Mouse (Mus musculus): ENCODE data around the gene Bcl2l11. TPM values are rescaled to one million over a fixed set of nuclear protein-coding genes. Genes with fewer than 3 reads are reported as not detected.

Bcl2l11 gene
- polyA plus RNA-seq, 1 experiment from 2014 or later: 8.6 TPM

DNA sequence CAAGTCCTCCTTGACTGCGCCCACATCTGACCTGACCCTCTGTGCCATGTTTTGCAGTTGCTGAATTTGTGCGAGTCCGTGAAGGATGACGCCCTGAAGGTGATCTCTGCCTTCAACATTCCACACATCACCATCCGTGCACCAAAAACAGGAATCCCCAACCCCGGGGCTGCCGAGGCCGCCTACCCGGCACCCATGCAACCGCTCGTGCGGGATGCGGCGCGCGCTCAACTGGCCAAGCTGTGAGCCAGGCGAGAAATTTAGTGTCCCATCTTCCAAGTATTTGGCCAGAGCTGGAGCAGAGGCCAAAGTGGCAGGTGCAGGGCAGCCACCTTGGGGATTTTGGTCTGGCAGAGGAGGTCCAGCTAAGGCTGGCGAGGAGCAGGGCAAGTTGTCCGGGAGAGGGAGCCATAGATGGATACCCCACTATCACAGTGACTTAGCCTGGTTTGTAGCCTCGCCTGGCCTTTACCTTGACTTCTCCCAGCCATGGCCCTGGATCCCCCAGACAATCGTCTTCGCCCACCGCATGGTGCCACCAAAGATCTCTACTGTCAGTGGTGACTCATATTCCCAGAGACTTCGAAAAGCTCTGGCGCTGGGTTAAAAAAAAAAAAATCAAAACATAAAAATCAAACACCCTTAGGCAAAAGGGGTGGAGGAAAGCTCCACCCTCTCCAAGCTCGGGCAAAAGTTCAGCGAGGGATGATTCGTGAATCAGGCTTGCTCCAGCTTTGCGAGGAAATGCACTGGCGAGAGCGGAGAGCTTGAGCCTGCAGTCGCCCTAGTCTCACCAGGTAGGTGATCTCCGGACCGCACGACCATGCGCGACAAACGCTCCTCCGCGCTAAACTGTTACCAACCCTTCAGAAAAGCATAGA is 2.7 kb upstream of the Bcl2l11 start:
- H3K4me1 ChIP-seq (ENCODE audit: control insufficient read depth, insufficient read depth, low read depth, low read length): peaks cover 34% of the 10 kb centered on the region
- H3K4me2 ChIP-seq (ENCODE audit: low read length): peak overlapping the region; percentile 100
- peak overlapping the region; percentile 20; the same call in 1 of the 2 replicates for H3K9ac ChIP-seq (ENCODE audit: low read depth, low read length)
- no peaks in the 10 kb centered on the region for H3K9me3 ChIP-seq (ENCODE audit: control insufficient read depth, low read length)
- no peaks in the 10 kb centered on the region for H3K36me3 ChIP-seq (ENCODE audit: control insufficient read depth, insufficient read depth, low read length)
- 2% methylated on average over 40 of the region's 40 CpGs for WGBS
- H3K27me3 ChIP-seq (replicated peaks; ENCODE audit: control insufficient read depth, insufficient read depth, low read length): peaks cover 7% of the 10 kb centered on the region
- peak overlapping the region; percentile 71 for H3K4me3 ChIP-seq (ENCODE audit: low read length)
- ATAC-seq: no peak
- H3K27ac ChIP-seq (ENCODE audit: low read depth, low read length): no peak overlapping the region

GRCm38 (mm10) chr2:128123921-128124683 is 1.7 kb upstream of the Bcl2l11 start:
- Histone ChIP-seq H3K27me3 (replicated peaks; ENCODE audit: control insufficient read depth, insufficient read depth, low read length) (peaks cover 7% of the 10 kb centered on the region), H3K9me3 (ENCODE audit: control insufficient read depth, low read length) (no peaks in the 10 kb centered on the region), H3K4me2 (ENCODE audit: low read length) (peak overlapping the region; percentile 100), H3K27ac (ENCODE audit: low read depth, low read length) (no peak overlapping the region), H3K4me3 (ENCODE audit: low read length) (peak overlapping the region; percentile 71), H3K4me1 (ENCODE audit: control insufficient read depth, insufficient read depth, low read depth, low read length) (peaks cover 42% of the 10 kb centered on the region), H3K9ac (ENCODE audit: low read depth, low read length) (peak overlapping the region; percentile 23; the same call in 1 of the 2 replicates), H3K36me3 (ENCODE audit: control insufficient read depth, insufficient read depth, low read length) (no peaks in the 10 kb centered on the region)
- WGBS: 2% methylated on average over 23 of the region's 23 CpGs
- ATAC-seq: no peak

GRCm38 (mm10) chr2:128124693-128125092 is 1.1 kb upstream of the Bcl2l11 start:
- no peak for ATAC-seq
- H3K9ac ChIP-seq (ENCODE audit: low read depth, low read length): no peak overlapping the region; the same call in 1 of the 2 replicates
- no peaks in the 10 kb centered on the region for H3K36me3 ChIP-seq (ENCODE audit: control insufficient read depth, insufficient read depth, low read length)
- peaks cover 7% of the 10 kb centered on the region for H3K27me3 ChIP-seq (replicated peaks; ENCODE audit: control insufficient read depth, insufficient read depth, low read length)
- H3K4me1 ChIP-seq (ENCODE audit: control insufficient read depth, insufficient read depth, low read depth, low read length): peaks cover 42% of the 10 kb centered on the region
- H3K4me3 ChIP-seq (ENCODE audit: low read length): peak overlapping the region; percentile 71
- H3K4me2 ChIP-seq (ENCODE audit: low read length): peak overlapping the region; percentile 100
- H3K27ac ChIP-seq (ENCODE audit: low read depth, low read length): no peak overlapping the region
- WGBS: 8% methylated on average over 15 of the region's 15 CpGs
- H3K9me3 ChIP-seq (ENCODE audit: control insufficient read depth, low read length): no peaks in the 10 kb centered on the region

DNA sequence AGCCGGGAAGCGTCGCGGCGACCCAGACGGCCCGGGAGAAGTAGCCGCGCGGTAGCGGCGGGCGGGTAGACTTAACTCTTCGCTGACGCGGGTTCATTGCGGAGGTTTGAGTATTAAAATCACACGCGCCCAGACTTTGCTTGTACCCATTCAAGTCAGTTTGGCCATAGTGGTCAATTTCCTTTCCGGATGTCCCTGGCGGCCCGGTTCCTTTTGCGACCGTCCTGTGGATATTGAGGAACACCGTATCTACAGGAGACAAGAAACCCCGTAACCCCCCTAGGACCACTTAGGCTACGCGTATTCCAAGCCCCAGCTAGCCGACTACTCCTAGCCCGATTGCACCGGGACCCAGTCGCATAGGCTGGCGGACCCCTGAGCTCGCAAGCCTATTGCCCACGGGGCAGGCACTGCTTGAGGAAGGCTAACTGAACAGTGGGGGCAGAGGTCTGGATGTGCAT is 783 bp downstream of the Bcl2l11 start:
- no peak for ATAC-seq
- peak overlapping the region; percentile 74 for H3K9ac ChIP-seq (ENCODE audit: low read depth, low read length)
- peak overlapping the region; percentile 100 for H3K4me2 ChIP-seq (ENCODE audit: low read length)
- peaks cover 7% of the 10 kb centered on the region for H3K27me3 ChIP-seq (replicated peaks; ENCODE audit: control insufficient read depth, insufficient read depth, low read length)
- peak overlapping the region; percentile 71 for H3K4me3 ChIP-seq (ENCODE audit: low read length)
- H3K4me1 ChIP-seq (ENCODE audit: control insufficient read depth, insufficient read depth, low read depth, low read length): peaks cover 42% of the 10 kb centered on the region
- H3K9me3 ChIP-seq (ENCODE audit: control insufficient read depth, low read length): no peaks in the 10 kb centered on the region
- H3K27ac ChIP-seq (ENCODE audit: low read depth, low read length): peak overlapping the region; percentile 54; the same call in 1 of the 2 replicates
- WGBS: under 1% methylated on average over 35 of the region's 35 CpGs
- no peaks in the 10 kb centered on the region for H3K36me3 ChIP-seq (ENCODE audit: control insufficient read depth, insufficient read depth, low read length)

DNA sequence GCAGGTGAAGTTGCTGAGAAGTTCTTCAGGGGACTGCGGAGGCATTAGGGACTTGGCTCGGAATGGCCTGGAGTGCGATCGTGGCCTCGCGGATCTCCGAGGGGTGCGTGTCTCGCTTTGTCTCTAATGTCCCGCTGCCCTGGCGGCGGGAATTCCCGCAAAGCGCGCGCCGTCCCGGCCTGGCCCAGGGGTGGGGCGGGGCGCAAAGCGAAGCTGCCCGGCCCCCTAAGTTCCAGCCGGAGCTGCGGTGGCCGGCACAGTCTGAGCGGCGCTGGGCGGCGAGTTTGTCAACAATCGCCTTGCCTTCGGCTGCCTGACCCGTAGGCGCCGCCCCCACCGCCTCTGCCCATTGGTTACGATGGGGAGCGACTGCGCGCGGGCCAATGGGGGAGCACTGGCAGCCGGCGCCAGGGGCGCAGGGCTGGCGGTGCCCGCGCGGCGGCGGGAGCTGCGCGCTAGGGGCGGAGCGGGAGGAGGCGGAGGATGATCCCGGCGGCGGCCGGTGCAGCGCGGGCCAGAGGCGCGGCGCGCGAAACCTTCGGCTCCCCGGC is 1.4 kb downstream of the Bcl2l11 start:
- Histone ChIP-seq H3K4me2 (ENCODE audit: low read length) (peak overlapping the region; percentile 100), H3K36me3 (ENCODE audit: control insufficient read depth, insufficient read depth, low read length) (no peaks in the 10 kb centered on the region), H3K9ac (ENCODE audit: low read depth, low read length) (peak overlapping the region; percentile 74), H3K4me3 (ENCODE audit: low read length) (peak overlapping the region; percentile 71), H3K9me3 (ENCODE audit: control insufficient read depth, low read length) (no peaks in the 10 kb centered on the region), H3K27me3 (replicated peaks; ENCODE audit: control insufficient read depth, insufficient read depth, low read length) (peaks cover 7% of the 10 kb centered on the region), H3K4me1 (ENCODE audit: control insufficient read depth, insufficient read depth, low read depth, low read length) (peaks cover 42% of the 10 kb centered on the region), H3K27ac (ENCODE audit: low read depth, low read length) (peak overlapping the region; percentile 83)
- peak; percentile 92 for ATAC-seq
- 0% methylated on average over 39 of the region's 67 CpGs for WGBS

- Histone ChIP-seq H3K9me3 (ENCODE audit: control insufficient read depth, low read length) (no peaks in the 10 kb centered on the region), H3K9ac (ENCODE audit: low read depth, low read length) (peak overlapping the region; percentile 74), H3K4me1 (ENCODE audit: control insufficient read depth, insufficient read depth, low read depth, low read length) (peaks cover 40% of the 10 kb centered on the region), H3K36me3 (ENCODE audit: control insufficient read depth, insufficient read depth, low read length) (no peaks in the 10 kb centered on the region), H3K27ac (ENCODE audit: low read depth, low read length) (peak overlapping the region; percentile 83), H3K4me2 (ENCODE audit: low read length) (peak overlapping the region; percentile 100), H3K27me3 (replicated peaks; ENCODE audit: control insufficient read depth, insufficient read depth, low read length) (peaks cover 7% of the 10 kb centered on the region), H3K4me3 (ENCODE audit: low read length) (peak overlapping the region; percentile 71)
- WGBS: 0% methylated on average over 45 of the region's 48 CpGs
- peak; percentile 28 for ATAC-seq
Measured at GRCm38 (mm10) chr2:128127691-128128292, 2.0 kb downstream of the Bcl2l11 start.

- H3K4me3 ChIP-seq (ENCODE audit: low read length): peak overlapping the region; percentile 71
- no peak overlapping the region for H3K27ac ChIP-seq (ENCODE audit: low read depth, low read length)
- peaks cover 5% of the 10 kb centered on the region for H3K27me3 ChIP-seq (replicated peaks; ENCODE audit: control insufficient read depth, insufficient read depth, low read length)
- H3K36me3 ChIP-seq (ENCODE audit: control insufficient read depth, insufficient read depth, low read length): no peaks in the 10 kb centered on the region
- H3K9me3 ChIP-seq (ENCODE audit: control insufficient read depth, low read length): no peaks in the 10 kb centered on the region
- WGBS: 23% methylated on average over 10 of the region's 10 CpGs
- peaks cover 32% of the 10 kb centered on the region for H3K4me1 ChIP-seq (ENCODE audit: control insufficient read depth, insufficient read depth, low read depth, low read length)
- H3K4me2 ChIP-seq (ENCODE audit: low read length): peak overlapping the region; percentile 100
- H3K9ac ChIP-seq (ENCODE audit: low read depth, low read length): peak overlapping the region; percentile 50
- ATAC-seq: no peak
Measured at GRCm38 (mm10) chr2:128128532-128128931, 2.7 kb downstream of the Bcl2l11 start.

- ATAC-seq: no peak
- no peaks in the 10 kb centered on the region for H3K9me3 ChIP-seq (ENCODE audit: control insufficient read depth, low read length)
- no peak overlapping the region for H3K27ac ChIP-seq (ENCODE audit: low read depth, low read length)
- peaks cover 13% of the 10 kb centered on the region for H3K4me1 ChIP-seq (ENCODE audit: control insufficient read depth, insufficient read depth, low read depth, low read length)
- H3K9ac ChIP-seq (ENCODE audit: low read depth, low read length): no peak overlapping the region
- no peak overlapping the region for H3K4me3 ChIP-seq (ENCODE audit: low read length)
- no peaks in the 10 kb centered on the region for H3K36me3 ChIP-seq (ENCODE audit: control insufficient read depth, insufficient read depth, low read length)
- H3K27me3 ChIP-seq (replicated peaks; ENCODE audit: control insufficient read depth, insufficient read depth, low read length): no peaks in the 10 kb centered on the region
- WGBS: 85% methylated on average over 11 of the region's 11 CpGs
- no peak overlapping the region for H3K4me2 ChIP-seq (ENCODE audit: low read length)
Measured at GRCm38 (mm10) chr2:128131503-128131902, 5.7 kb downstream of the Bcl2l11 start.

All from hindbrain, embryonic 16.5 days (tissue).